Mouse (Mus musculus) liver, embryonic 16.5 days (tissue): ENCODE results near the gene Usp29. TPM values are rescaled to one million over a fixed set of nuclear protein-coding genes. Genes with fewer than 3 reads are reported as not detected.

ENCODE experiments used
- microRNA counts: library from miRNA; unstranded; fragments of <30 nt; microRNA quantifications from one replicate; lab custom pipeline; 2016
- microRNA-seq: library from miRNA; unstranded; fragments of <30 nt; microRNA quantifications from one replicate; pipeline ENCODE4, GENCODE M21; 2016
- polyA plus RNA-seq: library from polyadenylated mRNA; unstranded; fragments of >200 nt; fragmentation: Nextera tagmentation; extraction: Ambion mirVana; gene quantifications from 2 replicates; pipeline ENCODE4 v1.2.1, GENCODE M21; 2015

The Usp29 gene
- polyA plus RNA-seq, 1 experiment from 2014 or later: 2.0 TPM

MicroRNA genes within 50 kb of the gene (microRNA counts, 519-probe panel; counts per million panel counts)
- microRNA mmu-miR-3099 (lab: Ali Mortazavi, UCI): 60.7 counts per million

Small RNA genes lying within 50 kb of the gene (microRNA-seq; reads per million reads assigned to microRNA genes)
- 12.1 reads per million, percentile 30 among the genes with 10 or more reads in this experiment for gene Mir3099

Other genes starting within 250 kb of the Usp29 start
- not detected in 2 replicates for gene Olfr5, start 243.6 kb upstream of the Usp29 start, polyA plus RNA-seq
- not detected in 2 replicates for gene Olfr1347, start 230.8 kb upstream of the Usp29 start, polyA plus RNA-seq
- not detected in 2 replicates for gene Olfr1348, start 221.8 kb upstream of the Usp29 start, polyA plus RNA-seq
- not detected in 2 replicates for gene Olfr1349, start 207.6 kb upstream of the Usp29 start, polyA plus RNA-seq
- not detected in 2 replicates for gene Olfr1350, start 165.7 kb upstream of the Usp29 start, polyA plus RNA-seq
- 1.5 and 1.7 TPM in 2 replicates for gene Zim1, start 34.1 kb upstream of the Usp29 start, polyA plus RNA-seq
- gene Peg3, start 147 bp upstream of the Usp29 start, polyA plus RNA-seq: 54.7 and 61.1 TPM in 2 replicates